Mouse (Mus musculus) liver, adult 2 months (tissue): ENCODE measurements around the gene Pdgfb. TPM values are rescaled to one million over a fixed set of nuclear protein-coding genes. Genes with fewer than 3 reads are reported as not detected.

ENCODE experiments used
- DNase-seq: peaks from one replicate; pipeline ENCODE4 v3.0.0-alpha.2; 2011; ENCODE audit warnings: low read depth, low spot score; ENCODE audit errors: extremely low read depth
- H3K27ac ChIP-seq: fragments of 200-500 bp; replicated peaks from 2 replicates; pipeline ENCODE4 v1.5.1; 2012; ENCODE audit warnings: low read depth, mild to moderate bottlenecking, control low read depth, inconsistent platforms, low read length; ENCODE audit not compliant: insufficient read depth
- H3K27me3 ChIP-seq: fragments of 200-500 bp; 2 replicates; pipeline ENCODE4 v1.6.1; 2012; ENCODE audit warnings: mild to moderate bottlenecking, moderate library complexity, low read length, inconsistent platforms; ENCODE audit not compliant: control insufficient read depth, insufficient read depth
- H3K36me3 ChIP-seq: fragments of 200-500 bp; 2 replicates; pipeline ENCODE4 v1.6.1; 2012; ENCODE audit warnings: low read length, inconsistent platforms; ENCODE audit not compliant: control insufficient read depth, insufficient read depth
- H3K4me1 ChIP-seq: fragments of 200-500 bp; 2 replicates; pipeline ENCODE4 v1.6.1; 2011; ENCODE audit warnings: low read length; ENCODE audit not compliant: control insufficient read depth, insufficient read depth
- H3K4me3 ChIP-seq: fragments of 200-500 bp; 2 replicates; pipeline ENCODE4 v1.5.1; 2011; ENCODE audit warnings: low read depth, mild to moderate bottlenecking, control low read depth, low read length, moderate library complexity; ENCODE audit not compliant: insufficient read depth
- H3K79me2 ChIP-seq: fragments of 200-500 bp; 2 replicates; pipeline ENCODE4 v1.6.1; 2012; ENCODE audit warnings: inconsistent platforms, mild to moderate bottlenecking, low read length, moderate library complexity; ENCODE audit not compliant: control insufficient read depth, insufficient read depth
- H3K9ac ChIP-seq: fragments of 200-500 bp; 2 replicates; pipeline ENCODE4 v1.6.1; 2012; ENCODE audit warnings: low read depth, mild to moderate bottlenecking, control low read depth, inconsistent platforms, low read length
- CTCF ChIP-seq: fragments of 200-500 bp; IDR thresholded peaks from 2 replicates; pipeline ENCODE4 v1.5.1; 2011; ENCODE audit warnings: low read depth, low read length, control low read depth
- POLR2A ChIP-seq: fragments of 200-500 bp; IDR thresholded peaks from 2 replicates; pipeline ENCODE4 v1.6.1; 2011; ENCODE audit warnings: low read length, control low read depth; ENCODE audit not compliant: insufficient read depth; ENCODE audit errors: extremely low read depth
- WGBS: fragments of 180-500 bp; shearing (Covaris S2); methylation state at CpG from one replicate; pipeline ENCODE4 v1.1.7; 2018; 5-methylcytosine and 5-hydroxymethylcytosine counted together
- polyA plus RNA-seq: library from polyadenylated mRNA; depleted of rRNA; stranded (reverse); fragments of >200 nt; gene quantifications from 2 replicates; pipeline ENCODE4 v1.2.3, GENCODE M21; 2012
- total RNA-seq: library from RNA; depleted of rRNA; stranded (reverse); fragments of >200 nt; gene quantifications from 2 replicates; pipeline ENCODE4 v1.2.3, GENCODE M21; 2014

The Pdgfb gene
- total and polyA plus RNA-seq, 2 experiments, result 0.65 to 1.2 TPM

DNA sequence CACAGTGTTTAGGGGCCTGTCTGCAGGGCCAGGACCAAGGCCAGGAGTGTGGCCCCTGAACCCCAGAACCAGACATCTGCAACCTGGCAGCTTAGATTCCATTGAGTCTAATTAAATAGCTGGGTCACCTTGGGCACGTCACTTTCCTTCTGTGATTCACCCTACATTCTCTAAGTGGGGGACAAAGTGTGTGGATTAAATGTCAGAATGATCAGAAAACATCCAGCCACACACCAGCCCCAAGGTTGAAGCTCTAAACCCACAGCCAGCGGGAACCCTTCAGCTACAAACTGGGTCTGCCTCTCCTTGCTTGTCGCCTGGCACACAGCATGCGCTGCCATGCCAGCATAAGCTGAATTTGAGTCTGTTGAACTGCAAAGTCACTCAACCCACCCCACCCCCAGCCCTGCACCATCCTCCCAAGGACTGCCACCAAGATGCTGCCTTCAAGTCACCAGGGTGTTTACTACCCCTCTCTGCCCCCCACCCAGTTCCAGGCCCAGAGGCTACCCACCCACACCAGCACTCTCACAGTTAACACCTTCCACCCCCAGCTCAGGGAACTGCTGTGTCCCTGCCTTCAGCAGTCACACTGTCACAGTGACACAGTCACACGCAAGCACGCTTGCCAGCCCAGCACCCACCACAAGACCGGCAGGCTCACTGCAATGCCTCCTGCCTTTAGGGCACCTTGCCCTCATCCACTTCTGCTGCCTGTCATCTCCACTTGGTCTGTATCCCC lies 605 bp upstream of the Pdgfb start:
- H3K27me3 ChIP-seq, result peaks cover 15% of the 10 kb centered on the region
- no peak overlapping the region for H3K27ac ChIP-seq
- H3K4me1 ChIP-seq, result no peaks in the 10 kb centered on the region; the same call in 1 of the 2 replicates
- WGBS, result 86% methylated on average over 7 of the region's 7 CpGs
- no peak for TF ChIP-seq CTCF
- H3K4me3 ChIP-seq, result no peak overlapping the region
- no peaks in the 10 kb centered on the region for H3K36me3 ChIP-seq
- DNase-seq, result no peak
- H3K9ac ChIP-seq, result no peak overlapping the region; the same call in 1 of the 2 replicates
- H3K79me2 ChIP-seq, result 0 out of 2 replicates have a peak, but pooled peaks cover 3% of the 10 kb centered on the region

DNA sequence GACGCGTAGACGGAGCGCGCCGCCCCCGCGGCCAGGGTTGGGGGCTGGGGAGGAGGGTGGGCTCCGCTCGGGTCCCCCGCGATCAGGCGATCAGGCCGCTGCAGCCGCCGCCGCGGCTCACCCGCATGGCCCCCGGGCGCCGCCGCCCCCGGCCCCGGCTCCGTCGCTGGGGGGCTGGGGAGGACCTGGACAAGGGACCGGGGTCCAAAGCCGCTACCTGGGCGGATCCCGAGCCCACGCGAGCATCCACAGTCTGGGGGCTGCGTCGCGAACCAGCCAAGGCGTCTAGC lies 801 bp downstream of the Pdgfb start:
- DNase-seq, result no peak
- TF ChIP-seq CTCF (no peak), POLR2A (no peak)
- H3K27ac ChIP-seq, result 0 out of 2 replicates have a peak overlapping the region, but pooled peaks have one; percentile 16
- H3K36me3 ChIP-seq, result no peaks in the 10 kb centered on the region
- H3K9ac ChIP-seq, result peak overlapping the region; percentile 76
- H3K4me3 ChIP-seq, result peak overlapping the region; percentile 59
- WGBS, result under 1% methylated on average over 35 of the region's 37 CpGs
- peaks cover 15% of the 10 kb centered on the region for H3K27me3 ChIP-seq
- no peaks in the 10 kb centered on the region; the same call in 1 of the 2 replicates for H3K4me1 ChIP-seq
- H3K79me2 ChIP-seq, result 0 out of 2 replicates have a peak, but pooled peaks cover 3% of the 10 kb centered on the region

DNA sequence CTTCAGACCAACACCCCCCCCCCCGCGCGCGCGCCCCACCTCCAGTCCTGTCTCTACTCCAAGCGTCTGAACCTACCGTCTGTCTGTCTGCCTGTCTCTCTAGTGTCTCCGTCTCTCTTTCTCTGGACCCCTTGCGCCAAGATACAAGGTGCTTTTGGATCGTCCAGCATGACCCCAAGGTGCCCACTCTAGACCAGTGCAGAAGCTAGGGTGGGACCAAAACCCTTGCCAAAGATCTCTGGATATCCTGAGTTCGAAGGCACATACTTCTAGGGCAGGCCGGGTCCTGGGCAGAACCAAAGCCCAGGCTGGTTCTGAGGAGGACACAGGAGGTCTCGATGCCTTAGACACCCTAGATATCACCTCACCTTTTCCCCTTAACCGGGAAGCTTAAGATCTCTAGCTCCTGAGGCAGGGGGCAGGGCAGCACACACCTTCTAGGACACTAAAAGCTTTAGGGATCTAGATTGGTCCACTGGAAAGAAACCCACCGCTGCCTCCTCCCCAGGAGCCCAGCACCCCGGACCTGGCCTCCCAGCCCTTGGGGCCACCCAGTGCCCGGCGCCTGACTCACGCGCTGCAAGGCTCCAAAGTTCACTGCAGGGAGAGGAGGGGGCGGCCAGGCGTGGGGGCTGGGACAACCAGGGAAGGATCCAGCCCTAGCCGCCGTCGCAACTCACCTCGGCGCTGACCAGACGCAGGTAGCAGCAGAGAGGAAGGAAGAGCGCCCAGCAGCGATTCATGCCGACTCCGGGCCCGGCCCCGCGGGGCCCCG lies 1.3 kb downstream of the Pdgfb start:
- Histone ChIP-seq H3K27ac (0 out of 2 replicates have a peak overlapping the region, but pooled peaks have one; percentile 16), H3K79me2 (0 out of 2 replicates have a peak, but pooled peaks cover 3% of the 10 kb centered on the region), H3K9ac (peak overlapping the region; percentile 76), H3K4me3 (peak overlapping the region; percentile 59), H3K27me3 (peaks cover 15% of the 10 kb centered on the region), H3K4me1 (no peaks in the 10 kb centered on the region; the same call in 1 of the 2 replicates), H3K36me3 (no peaks in the 10 kb centered on the region)
- WGBS, result 2% methylated on average over 34 of the region's 36 CpGs
- DNase-seq, result no peak
- TF ChIP-seq POLR2A (no peak), CTCF (no peak)

DNA sequence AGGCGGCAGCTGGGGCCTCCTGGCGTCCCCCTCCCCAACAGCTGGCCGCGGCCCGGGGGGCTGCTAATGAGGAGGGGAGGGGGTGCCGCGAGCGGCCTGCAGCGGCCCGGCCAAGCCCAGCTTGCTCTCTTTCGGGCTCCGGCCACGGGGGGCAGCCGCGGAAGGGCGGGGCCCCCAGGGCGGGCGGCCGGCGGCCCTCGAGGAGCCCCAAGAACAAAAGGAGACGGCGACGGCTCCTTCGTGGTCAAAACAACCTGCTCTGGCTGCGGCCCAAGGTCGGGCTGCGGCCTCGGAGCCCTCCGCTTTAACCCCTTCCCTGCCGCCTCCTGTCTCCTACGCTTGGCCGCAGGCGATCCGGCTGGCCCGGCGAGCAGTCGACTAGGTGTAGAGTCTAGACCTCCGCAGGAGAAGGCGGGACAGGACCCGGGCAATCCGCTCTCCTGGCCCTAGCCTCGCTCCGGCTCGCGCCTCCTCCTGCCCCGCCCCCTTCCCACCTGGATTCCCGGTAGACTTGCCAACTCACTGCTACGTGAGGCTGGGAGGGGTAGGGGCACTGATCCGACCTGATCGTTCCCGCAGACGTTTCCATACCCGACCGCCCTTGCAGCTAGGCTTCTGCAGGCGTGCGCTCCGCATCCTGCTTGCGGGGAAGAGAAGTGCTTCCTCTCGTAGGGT lies 2.1 kb downstream of the Pdgfb start:
- H3K27me3 ChIP-seq, result peaks cover 15% of the 10 kb centered on the region
- no peaks in the 10 kb centered on the region for H3K36me3 ChIP-seq
- peak overlapping the region; percentile 59 for H3K4me3 ChIP-seq
- no peak for DNase-seq
- WGBS, result 1% methylated on average over 54 of the region's 60 CpGs
- 0 out of 2 replicates have a peak, but pooled peaks cover 3% of the 10 kb centered on the region for H3K79me2 ChIP-seq
- peak overlapping the region; percentile 76 for H3K9ac ChIP-seq
- H3K4me1 ChIP-seq, result no peaks in the 10 kb centered on the region; the same call in 1 of the 2 replicates
- H3K27ac ChIP-seq, result no peak overlapping the region
- no peak for TF ChIP-seq POLR2A
- no peak for TF ChIP-seq CTCF

DNA sequence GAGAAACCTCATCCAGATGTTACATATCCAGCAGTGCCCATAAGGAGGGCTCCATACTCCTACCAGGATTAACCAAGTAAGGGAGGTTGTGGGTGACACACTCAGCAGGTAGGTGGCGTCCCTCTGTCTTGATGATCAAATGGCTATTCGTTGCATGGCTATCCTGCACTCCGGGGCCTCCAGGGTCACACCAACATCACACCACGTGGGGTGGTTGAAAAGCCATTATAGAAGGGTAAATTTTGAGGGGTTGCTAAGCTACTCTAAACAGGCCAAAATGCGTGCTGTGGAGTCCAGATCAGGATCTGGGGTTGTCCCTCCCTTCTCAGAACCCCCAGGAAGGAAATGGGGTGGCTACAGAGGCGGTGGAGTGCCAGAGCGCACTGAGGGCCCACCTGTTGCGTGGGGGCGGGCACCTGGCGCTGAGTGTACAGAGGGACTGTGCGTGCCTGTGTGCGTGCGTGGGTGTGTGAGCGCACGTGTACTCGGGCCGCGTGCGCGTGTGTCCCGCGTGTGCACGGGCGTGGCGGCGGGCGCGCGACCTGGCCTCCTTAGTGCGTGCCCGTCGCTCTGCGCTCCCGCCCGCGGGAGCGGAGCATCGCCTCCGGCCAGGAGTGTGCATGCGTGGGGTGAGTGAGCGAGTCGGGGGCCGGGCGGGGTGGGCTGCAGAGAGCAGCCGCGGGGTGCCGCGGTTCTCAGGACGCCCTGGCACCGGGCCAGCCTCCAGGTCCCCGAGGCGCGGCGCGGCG lies 2.8 kb downstream of the Pdgfb start:
- TF ChIP-seq CTCF, result no peak; the same call in 1 of the 2 replicates
- H3K4me1 ChIP-seq, result no peaks in the 10 kb centered on the region; the same call in 1 of the 2 replicates
- H3K79me2 ChIP-seq, result 0 out of 2 replicates have a peak, but pooled peaks cover 3% of the 10 kb centered on the region
- peaks cover 15% of the 10 kb centered on the region for H3K27me3 ChIP-seq
- 7% methylated on average over 48 of the region's 56 CpGs for WGBS
- H3K27ac ChIP-seq, result no peak overlapping the region
- H3K4me3 ChIP-seq, result peak overlapping the region; percentile 59
- peak overlapping the region; percentile 76 for H3K9ac ChIP-seq
- no peaks in the 10 kb centered on the region for H3K36me3 ChIP-seq
- DNase-seq, result no peak
